Mouse (Mus musculus) kidney, adult 2 months (tissue): ENCODE measurements around the gene Ccdc62. TPM values are rescaled to one million over a fixed set of nuclear protein-coding genes. Genes with fewer than 3 reads are reported as not detected.

Experiments used
- DNase-seq: peaks from one replicate; pipeline ENCODE4 v3.0.0; 2021
- H3K27ac ChIP-seq: fragments of 200-500 bp; 2 replicates; pipeline ENCODE4 v1.5.1; 2012; ENCODE audit warnings: low read depth, low read length, control low read depth, inconsistent platforms; ENCODE audit not compliant: insufficient read depth
- H3K27me3 ChIP-seq: fragments of 200-500 bp; replicated peaks from 2 replicates; pipeline ENCODE4 v1.6.1; 2012; ENCODE audit warnings: mild to moderate bottlenecking, moderate library complexity, low read length, inconsistent platforms; ENCODE audit not compliant: control insufficient read depth, insufficient read depth
- H3K36me3 ChIP-seq: fragments of 200-500 bp; 2 replicates; pipeline ENCODE4 v1.6.1; 2012; ENCODE audit warnings: mild to moderate bottlenecking, moderate library complexity, low read length, inconsistent platforms; ENCODE audit not compliant: control insufficient read depth, insufficient read depth
- H3K4me1 ChIP-seq: fragments of 200-500 bp; 2 replicates; pipeline ENCODE4 v1.6.1; 2011; ENCODE audit warnings: low read length; ENCODE audit not compliant: control insufficient read depth, insufficient read depth
- H3K4me3 ChIP-seq: fragments of 200-500 bp; 2 replicates; pipeline ENCODE4 v1.5.1; 2011; ENCODE audit warnings: mild to moderate bottlenecking, low read depth, low read length, control low read depth; ENCODE audit not compliant: insufficient read depth
- CTCF ChIP-seq: fragments of 200-500 bp; conservative IDR thresholded peaks from 2 replicates; pipeline ENCODE4 v1.5.1; 2011; ENCODE audit warnings: low read depth, mild to moderate bottlenecking, control low read depth, low read length, moderate library complexity, mixed read lengths; ENCODE audit not compliant: insufficient read depth, insufficient read length
- POLR2A ChIP-seq: fragments of 200-500 bp; IDR thresholded peaks from one replicate; pipeline ENCODE4 v1.6.1; 2011; ENCODE audit warnings: low read depth, low read length, control low read depth
- WGBS: fragments of 180-500 bp; shearing (Covaris S2); methylation state at CpG from one replicate; pipeline ENCODE4 v1.1.7; 2018; 5-methylcytosine and 5-hydroxymethylcytosine counted together
- polyA plus RNA-seq: library from polyadenylated mRNA; depleted of rRNA; stranded (reverse); fragments of >200 nt; gene quantifications from 2 replicates; pipeline ENCODE4 v1.2.3, GENCODE M21; 2012

Ccdc62 gene
- polyA plus RNA-seq, 1 experiment: 4.1 TPM

DNA sequence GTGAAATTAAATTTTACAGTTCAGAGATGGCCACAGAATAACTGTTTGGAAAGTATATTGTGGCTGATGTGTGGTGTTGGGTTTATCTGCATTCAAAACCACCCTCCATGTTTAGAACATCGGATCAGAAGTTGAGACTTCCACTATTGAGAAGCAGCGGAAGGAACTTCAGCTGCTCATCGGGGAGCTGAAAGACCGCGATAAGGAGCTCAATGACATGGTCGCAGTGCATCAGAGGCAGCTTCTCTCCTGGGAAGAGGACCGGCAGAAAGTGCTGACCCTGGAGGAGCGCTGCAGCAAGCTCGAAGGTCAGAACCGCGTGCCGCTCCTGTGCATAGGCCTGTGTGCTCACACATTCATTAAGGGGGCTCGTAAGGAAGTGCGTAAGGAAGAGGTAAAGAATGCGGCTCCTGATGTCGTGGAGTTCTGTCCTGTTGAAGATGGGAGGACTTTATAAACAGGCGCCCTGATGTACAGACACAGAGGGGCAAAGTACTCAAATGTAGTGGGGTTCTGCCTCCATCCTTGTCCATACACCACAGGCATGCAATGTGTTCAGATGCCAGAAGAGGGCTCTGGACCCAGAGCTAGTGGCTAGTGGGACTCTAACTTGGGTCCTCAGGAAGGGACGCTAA lies 3.6 kb downstream of the Ccdc62 start:
- no peaks in the 10 kb centered on the region for H3K27me3 ChIP-seq
- WGBS: 41% methylated on average over 18 of the region's 18 CpGs
- 0 out of 2 replicates have a peak, but pooled peaks cover 5% of the 10 kb centered on the region for H3K4me1 ChIP-seq
- no peak overlapping the region for H3K4me3 ChIP-seq
- TF ChIP-seq POLR2A (no peak), CTCF (peak; percentile 52)
- H3K27ac ChIP-seq: no peak overlapping the region
- no peaks in the 10 kb centered on the region for H3K36me3 ChIP-seq
- peak; percentile 21 for DNase-seq

DNA sequence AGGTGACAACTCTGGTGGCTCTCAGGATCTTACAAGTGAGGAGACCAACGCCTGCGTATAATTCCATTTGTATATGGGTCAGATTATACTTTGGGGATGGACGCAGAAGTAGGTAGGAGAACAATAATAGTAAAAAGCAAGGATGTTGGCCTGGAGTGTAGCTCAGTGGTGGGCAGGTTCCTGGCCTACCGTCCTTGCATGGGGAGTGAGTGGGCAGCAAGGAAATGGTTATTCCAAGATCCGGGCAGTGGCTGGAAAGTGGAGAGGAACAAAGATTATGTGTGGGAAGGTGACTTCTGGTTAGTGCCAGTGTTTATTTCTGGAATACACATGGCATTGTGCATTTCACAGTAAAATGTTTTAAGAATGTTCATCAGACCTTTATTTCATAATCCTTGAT lies 5.5 kb downstream of the Ccdc62 start:
- no peaks in the 10 kb centered on the region for H3K36me3 ChIP-seq
- H3K4me3 ChIP-seq: no peak overlapping the region
- no peaks in the 10 kb centered on the region for H3K27me3 ChIP-seq
- TF ChIP-seq CTCF (no peak), POLR2A (no peak)
- 94% methylated on average over 5 of the region's 5 CpGs for WGBS
- H3K4me1 ChIP-seq: 0 out of 2 replicates have a peak, but pooled peaks cover 5% of the 10 kb centered on the region
- no peak for DNase-seq
- no peak overlapping the region for H3K27ac ChIP-seq

DNA sequence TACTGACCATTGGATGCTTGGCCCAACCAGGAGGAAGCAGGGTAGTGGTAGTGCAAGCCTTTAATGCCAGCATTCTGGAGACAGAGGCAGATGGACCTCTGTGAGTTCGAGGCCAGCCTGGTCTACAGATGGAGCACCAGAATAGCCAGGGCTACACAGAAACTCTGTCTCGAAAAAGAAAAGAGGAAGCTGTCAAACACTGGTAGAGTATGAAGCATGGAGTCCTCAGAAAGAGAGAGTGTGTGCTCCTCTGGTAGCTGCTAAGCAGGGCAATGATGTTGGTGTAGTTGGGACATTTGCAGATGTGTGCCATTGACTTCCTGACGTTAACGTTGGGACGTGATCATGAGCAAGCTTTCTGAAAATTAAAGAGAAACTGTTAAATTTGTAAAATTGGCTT lies 8.0 kb downstream of the Ccdc62 start:
- no peak for TF ChIP-seq POLR2A
- H3K27me3 ChIP-seq: no peaks in the 10 kb centered on the region
- no peak for DNase-seq
- WGBS: 84% methylated on average over 5 of the region's 5 CpGs
- H3K4me3 ChIP-seq: no peak overlapping the region
- no peak overlapping the region for H3K27ac ChIP-seq
- H3K4me1 ChIP-seq: no peaks in the 10 kb centered on the region
- H3K36me3 ChIP-seq: no peaks in the 10 kb centered on the region

DNA sequence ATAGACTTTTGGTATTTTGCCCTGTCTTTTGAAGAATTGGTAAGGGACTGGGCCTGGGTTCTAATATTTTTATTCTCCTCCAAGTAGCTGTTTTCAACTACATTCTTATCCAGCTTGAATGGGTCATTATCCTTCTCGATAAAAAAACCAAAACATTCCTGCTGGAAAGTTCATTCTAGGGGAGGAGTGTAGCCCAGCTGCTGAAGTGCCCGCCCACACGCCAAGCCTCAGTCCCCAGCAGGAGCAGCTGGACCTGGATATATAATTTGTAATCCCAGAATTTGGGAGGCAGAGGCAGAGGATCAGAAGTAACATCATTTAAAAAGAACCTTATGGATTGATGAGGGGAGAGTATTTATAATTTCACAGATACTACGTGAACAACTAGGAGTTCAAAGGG lies 16.1 kb downstream of the Ccdc62 start:
- Histone ChIP-seq H3K4me3 (no peak overlapping the region), H3K27ac (no peak overlapping the region), H3K4me1 (no peaks in the 10 kb centered on the region), H3K27me3 (no peaks in the 10 kb centered on the region), H3K36me3 (no peaks in the 10 kb centered on the region)
- WGBS: 70% methylated on average over 4 of the region's 4 CpGs
- no peak for DNase-seq
- TF ChIP-seq CTCF (no peak), POLR2A (no peak)

DNA sequence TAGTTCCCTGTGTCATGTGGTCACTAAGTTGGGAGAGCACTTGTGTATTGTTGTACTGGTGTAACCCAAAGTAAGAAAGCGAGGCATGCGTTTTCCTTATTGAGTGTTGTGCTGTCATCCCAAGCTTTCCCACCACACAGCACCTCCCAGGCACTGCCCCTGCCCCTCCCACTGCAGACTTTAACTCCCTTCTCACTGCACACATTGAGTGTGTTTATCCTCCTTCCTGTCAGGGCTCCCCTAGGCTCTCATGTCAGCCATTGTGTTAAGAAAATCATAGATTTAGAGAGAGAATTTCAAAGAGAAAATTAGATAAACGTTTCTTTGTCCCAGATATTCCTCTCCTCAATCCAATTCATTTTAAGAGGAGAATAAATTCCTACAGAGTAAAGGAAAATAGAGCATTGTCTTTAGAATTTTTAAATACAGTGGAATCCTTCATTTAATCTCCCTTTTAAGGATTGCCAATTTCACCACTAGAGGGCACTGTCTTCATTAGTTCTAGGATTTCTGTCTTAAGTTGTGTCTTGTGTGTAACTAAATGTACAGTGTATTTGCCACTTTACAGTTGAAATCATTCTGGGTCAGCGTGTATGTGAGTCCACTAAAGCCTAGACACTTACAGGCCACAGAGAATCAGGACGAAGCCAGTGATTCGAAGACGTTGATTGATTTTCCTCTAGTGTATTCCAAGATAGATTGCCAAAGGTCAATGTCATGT lies 16.7 kb downstream of the Ccdc62 start:
- no peak for TF ChIP-seq POLR2A
- 0 out of 2 replicates have a peak, but pooled peaks have one; percentile 23 for TF ChIP-seq CTCF
- Histone ChIP-seq H3K4me3 (no peak overlapping the region), H3K4me1 (no peaks in the 10 kb centered on the region), H3K27me3 (no peaks in the 10 kb centered on the region), H3K36me3 (no peaks in the 10 kb centered on the region), H3K27ac (no peak overlapping the region)
- WGBS: 49% methylated on average over 7 of the region's 7 CpGs
- DNase-seq: peak; percentile 64

DNA sequence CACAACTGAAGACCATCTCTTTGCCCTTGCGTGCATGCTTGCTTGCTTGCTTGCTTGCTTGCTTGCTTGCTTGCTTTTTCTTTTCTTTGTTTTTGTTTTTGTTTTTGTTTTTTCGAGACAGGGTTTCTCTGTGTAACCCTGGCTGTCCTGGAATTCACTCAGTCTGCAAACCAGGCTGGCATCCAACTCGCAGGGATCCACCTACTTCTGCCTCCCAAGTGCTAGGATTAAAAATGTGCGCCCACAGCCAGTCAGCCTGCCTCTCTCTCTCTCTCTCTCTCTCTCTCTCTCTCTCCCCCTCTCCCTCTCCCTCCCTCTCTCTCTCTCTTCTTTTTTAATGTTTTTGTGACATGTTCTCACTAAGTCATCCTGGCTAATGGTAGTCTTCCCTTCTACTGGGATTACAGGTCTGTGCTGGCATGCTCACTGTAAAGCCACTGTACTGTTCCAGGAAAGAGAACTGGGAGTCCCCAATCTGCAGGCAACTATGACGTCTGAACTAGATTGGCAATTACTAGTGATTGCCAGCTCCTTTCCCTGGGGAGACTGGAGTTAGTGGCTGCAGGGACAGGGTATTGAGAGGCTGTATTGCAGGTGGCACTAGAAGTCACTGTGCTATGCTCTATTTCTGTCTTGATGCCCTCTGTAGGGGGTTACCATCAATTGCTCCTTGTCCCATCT lies 22.0 kb downstream of the Ccdc62 start:
- no peaks in the 10 kb centered on the region for H3K36me3 ChIP-seq
- H3K4me1 ChIP-seq: no peaks in the 10 kb centered on the region
- no peak for DNase-seq
- no peak for TF ChIP-seq POLR2A
- no peak for TF ChIP-seq CTCF
- H3K27me3 ChIP-seq: no peaks in the 10 kb centered on the region
- WGBS: 55% methylated on average over 5 of the region's 5 CpGs
- H3K4me3 ChIP-seq: no peak overlapping the region
- H3K27ac ChIP-seq: no peak overlapping the region

DNA sequence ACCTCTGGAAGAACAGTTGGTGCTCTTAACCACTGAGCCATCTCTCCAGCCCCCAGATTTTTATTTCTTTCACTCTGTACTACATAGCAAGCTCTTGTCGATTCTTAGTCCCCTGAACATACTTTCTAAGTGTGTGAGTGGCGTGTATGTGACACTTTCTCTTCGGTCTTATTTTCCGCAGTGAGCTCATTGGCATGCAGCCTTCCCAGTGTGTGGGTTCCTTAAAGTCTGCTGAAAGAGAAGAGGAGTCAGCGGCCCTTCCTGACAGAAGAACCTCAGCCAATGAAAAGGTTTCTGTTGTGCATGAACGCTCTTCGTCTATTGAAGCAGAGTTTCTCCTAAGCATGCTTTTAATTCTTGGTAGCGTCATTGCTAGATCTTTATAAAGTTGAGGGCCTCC lies 26.7 kb downstream of the Ccdc62 start:
- H3K27ac ChIP-seq: no peak overlapping the region
- 90% methylated on average over 8 of the region's 8 CpGs for WGBS
- H3K4me3 ChIP-seq: no peak overlapping the region
- no peaks in the 10 kb centered on the region for H3K27me3 ChIP-seq
- H3K36me3 ChIP-seq: no peaks in the 10 kb centered on the region
- no peak for TF ChIP-seq POLR2A
- TF ChIP-seq CTCF: no peak
- H3K4me1 ChIP-seq: no peaks in the 10 kb centered on the region
- DNase-seq: no peak
